Mouse (Mus musculus) bone marrow macrophage, adult 2 months (primary cell): ENCODE data around the gene Gzmm. TPM values are rescaled to one million over a fixed set of nuclear protein-coding genes. Genes with fewer than 3 reads are reported as not detected.

Source experiments
- H3K27ac ChIP-seq: 2 replicates; pipeline ENCODE4 v1.5.1; 2012; ENCODE audit warnings: low read depth, low read length; ENCODE audit not compliant: insufficient read depth
- H3K4me1 ChIP-seq: 2 replicates; pipeline ENCODE4 v1.6.1; 2012; ENCODE audit warnings: low read length; ENCODE audit not compliant: control insufficient read depth, insufficient read depth
- H3K4me3 ChIP-seq: 2 replicates; pipeline ENCODE4 v1.5.1; 2012; ENCODE audit warnings: mild to moderate bottlenecking, low read length, moderate library complexity; ENCODE audit not compliant: insufficient read depth
- CTCF ChIP-seq: IDR thresholded peaks from 2 replicates; pipeline ENCODE4 v1.5.1; 2012; ENCODE audit warnings: low read depth, mild to moderate bottlenecking, low read length, moderate library complexity
- POLR2A ChIP-seq: IDR thresholded peaks from 2 replicates; pipeline ENCODE4 v1.6.1; 2012; ENCODE audit warnings: mild to moderate bottlenecking, low read depth, low read length, borderline replicate concordance
- polyA plus RNA-seq: library from polyadenylated mRNA; stranded (reverse); fragments of >200 nt; gene quantifications from 2 replicates; pipeline ENCODE4 v1.2.4, GENCODE M21; 2012; ENCODE audit not compliant: missing spikeins, insufficient read depth, insufficient read length

Gzmm gene
- polyA plus RNA-seq, 1 experiment: not detected

DNA sequence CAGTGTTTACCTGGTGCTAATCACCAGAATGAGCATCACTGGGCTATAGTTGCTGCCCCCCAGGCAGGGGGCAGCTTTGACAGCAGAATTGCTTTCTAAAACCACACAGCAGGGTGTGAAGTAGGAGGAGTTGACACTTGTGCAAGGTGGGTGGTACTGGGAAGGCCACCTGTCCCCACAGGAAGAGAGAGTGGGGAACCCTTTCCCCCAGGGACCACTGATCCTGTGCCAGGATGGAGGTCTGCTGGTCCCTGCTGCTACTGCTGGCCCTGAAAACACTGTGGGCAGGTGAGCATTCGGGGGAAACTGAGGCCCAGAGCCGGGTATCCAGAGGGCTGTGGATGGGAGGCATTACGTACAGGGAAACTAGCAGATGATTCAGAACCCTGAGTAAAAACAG, 358 bp downstream of the Gzmm start:
- peaks cover 7% of the 10 kb centered on the region for H3K4me1 ChIP-seq
- no peak for TF ChIP-seq CTCF
- no peak for TF ChIP-seq POLR2A
- no peak overlapping the region for H3K27ac ChIP-seq
- no peak overlapping the region for H3K4me3 ChIP-seq

DNA sequence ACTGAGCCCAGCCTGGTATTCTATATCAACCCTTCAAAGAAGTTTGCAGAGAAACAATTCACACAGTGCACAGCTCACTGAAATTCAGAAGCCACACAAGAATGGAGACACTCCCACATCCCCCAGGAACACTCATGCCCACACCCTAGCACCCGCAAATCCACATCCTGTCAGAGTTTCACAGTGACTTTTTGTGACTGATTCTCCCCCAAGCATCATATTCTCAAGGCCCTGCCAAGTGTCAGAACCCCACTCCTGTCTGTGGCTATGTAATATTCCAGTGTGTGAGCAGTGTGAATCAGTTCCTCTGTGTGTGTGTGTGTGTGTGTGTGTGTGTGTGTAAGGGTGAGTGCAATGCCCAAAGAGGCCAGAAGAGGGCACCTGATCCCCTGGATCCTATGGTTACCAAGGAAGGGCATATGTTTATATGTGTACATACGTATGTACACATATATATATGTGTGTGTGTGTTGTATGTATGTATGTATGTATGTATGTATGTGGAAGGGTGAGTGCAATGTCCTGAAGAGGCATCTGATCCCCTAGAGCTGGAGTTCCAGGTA, 3.2 kb downstream of the Gzmm start:
- H3K4me3 ChIP-seq: no peak overlapping the region
- TF ChIP-seq POLR2A (no peak), CTCF (no peak)
- H3K4me1 ChIP-seq: peaks cover 12% of the 10 kb centered on the region
- no peak overlapping the region for H3K27ac ChIP-seq

DNA sequence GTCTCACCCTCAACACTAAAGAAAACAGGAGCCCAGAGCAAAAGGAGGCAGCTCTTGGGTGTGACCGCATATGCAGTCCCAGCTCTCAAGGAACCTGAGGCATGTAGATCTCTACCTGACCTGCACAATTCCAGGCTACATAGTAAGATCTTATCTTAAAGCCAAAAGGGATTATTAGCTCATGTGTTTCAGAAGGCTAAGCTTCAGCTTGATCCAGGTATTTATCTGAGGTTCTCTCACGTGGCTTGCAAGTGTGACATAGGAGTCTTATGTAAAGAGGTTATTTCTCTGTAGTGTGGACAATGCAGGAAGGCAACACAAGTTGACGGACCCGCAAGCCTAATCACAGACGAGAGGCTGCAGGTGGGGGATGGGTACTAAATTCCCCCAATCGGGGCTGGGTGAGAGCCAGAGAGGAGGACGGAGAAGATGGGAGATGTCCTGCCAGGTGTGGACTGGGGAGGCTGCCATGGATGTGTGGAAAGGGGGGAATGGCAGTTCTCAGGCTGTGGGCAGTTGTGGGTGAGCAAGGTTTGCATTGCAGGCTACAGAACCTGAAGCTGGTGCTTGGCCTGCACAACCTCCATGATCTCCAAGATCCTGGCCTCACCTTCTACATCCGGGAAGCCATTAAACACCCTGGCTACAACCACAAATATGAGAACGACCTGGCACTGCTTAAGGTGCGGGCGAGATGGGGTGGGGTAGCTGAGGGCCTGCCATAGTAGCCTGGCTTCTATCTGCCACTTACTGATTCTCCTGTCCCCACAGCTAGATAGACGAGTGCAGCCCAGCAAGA, 5.0 kb downstream of the Gzmm start:
- no peak overlapping the region for H3K27ac ChIP-seq
- peaks cover 22% of the 10 kb centered on the region for H3K4me1 ChIP-seq
- TF ChIP-seq POLR2A (no peak), CTCF (no peak)
- no peak overlapping the region for H3K4me3 ChIP-seq

DNA sequence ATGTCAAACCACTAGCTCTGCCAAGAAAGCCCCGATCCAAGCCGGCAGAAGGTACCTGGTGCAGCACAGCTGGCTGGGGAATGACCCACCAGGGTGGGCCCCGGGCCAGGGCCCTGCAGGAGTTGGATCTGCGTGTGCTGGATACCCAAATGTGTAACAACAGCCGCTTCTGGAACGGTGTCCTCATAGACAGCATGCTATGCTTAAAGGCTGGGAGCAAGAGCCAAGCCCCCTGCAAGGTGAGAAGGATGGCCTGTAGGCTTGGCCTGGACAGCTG, 5.5 kb downstream of the Gzmm start:
- Histone ChIP-seq H3K4me3 (no peak overlapping the region), H3K4me1 (peaks cover 22% of the 10 kb centered on the region), H3K27ac (no peak overlapping the region)
- no peak for TF ChIP-seq CTCF
- TF ChIP-seq POLR2A: no peak

DNA sequence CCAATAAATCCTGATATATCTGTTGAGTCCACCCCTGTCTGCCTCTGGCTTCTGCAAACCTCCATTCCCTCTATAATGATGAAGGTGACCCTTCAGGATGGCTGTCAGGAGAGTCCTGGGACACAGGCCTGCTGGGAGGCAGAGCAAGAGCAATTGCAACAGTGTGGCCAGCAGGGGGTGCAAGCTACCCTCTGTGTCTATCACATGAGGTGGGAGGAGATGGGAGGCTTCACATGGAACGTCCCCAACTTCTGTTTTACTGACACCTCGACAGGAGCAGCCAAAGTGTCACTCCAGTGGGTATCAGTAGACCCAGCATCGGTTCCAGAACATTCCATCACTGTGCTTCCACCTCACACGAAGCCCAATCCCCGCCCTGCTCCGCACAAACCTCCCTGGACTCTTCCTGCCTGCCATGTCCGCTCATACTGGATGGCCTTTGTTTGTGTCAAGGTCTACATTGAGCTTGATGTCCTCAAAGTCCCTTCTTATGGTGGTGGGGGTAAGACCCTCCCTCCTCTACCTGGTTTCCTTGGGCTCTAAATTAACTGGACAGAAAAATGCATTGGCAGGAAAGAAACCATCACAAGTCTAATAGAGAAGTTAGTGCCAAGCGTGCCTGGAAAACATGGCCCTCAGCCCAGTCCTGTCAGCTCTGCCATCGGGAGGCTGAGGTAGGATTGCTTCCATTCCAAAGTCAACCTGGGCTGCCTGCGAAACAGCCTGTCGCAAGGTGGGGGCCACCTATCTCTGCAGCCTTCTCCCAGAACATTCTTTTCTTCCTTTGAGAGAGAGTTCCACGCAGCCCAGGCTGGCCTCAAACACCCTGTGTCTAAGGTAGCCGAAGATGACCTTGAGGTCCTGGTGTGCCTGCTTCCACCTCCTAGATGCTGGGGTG, 6.7 kb downstream of the Gzmm start:
- H3K4me3 ChIP-seq: no peak overlapping the region
- H3K4me1 ChIP-seq: peaks cover 22% of the 10 kb centered on the region
- no peak for TF ChIP-seq POLR2A
- TF ChIP-seq CTCF: peak; percentile 77
- H3K27ac ChIP-seq: no peak overlapping the region

DNA sequence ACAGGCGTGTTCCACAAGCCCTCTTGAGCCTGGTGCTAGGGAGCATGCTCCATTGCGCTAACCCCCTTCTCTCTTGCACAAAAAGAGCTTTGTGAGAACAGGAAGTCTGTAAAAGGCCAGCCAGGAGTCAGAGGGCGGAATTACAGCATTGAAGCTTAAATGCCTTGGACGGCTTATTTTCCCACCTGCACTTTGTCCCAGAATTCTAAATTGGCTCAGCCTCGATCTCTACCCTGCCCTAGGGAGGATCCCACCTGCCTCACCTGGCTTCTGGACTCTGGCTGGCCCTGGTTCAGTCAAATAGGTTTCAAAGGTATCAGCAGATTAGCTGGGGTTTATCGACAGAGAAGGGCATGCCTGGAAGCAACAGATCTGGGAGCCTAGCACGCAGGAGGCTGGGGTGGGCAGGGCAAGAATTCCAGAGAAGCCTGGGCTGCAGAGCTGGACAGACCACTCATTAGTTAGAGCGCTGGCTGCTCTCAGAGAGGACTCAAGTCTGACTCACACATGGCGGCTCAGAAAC, 7.4 kb downstream of the Gzmm start:
- TF ChIP-seq POLR2A: no peak
- TF ChIP-seq CTCF: no peak
- H3K4me1 ChIP-seq: peaks cover 22% of the 10 kb centered on the region
- no peak overlapping the region for H3K4me3 ChIP-seq
- H3K27ac ChIP-seq: no peak overlapping the region

DNA sequence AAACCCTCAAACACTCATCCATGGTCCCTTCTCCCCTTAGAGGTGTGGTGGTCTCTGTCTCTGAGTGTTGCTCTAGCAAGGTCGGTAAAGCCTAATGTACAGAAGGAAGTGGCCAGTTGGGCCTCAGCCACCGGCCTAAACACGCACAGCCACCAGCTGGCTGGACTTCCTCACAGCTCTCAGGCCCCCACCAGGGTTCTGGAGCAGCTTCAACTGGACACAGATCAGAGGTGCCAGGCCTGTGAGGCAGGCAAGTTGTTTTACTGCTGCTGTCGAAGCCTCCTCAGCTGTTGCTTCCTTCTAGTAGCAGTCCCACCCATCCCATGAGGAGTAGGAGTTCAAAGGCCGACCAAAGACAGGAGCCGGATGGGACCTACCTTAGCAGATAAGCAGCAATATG, 9.1 kb downstream of the Gzmm start:
- Histone ChIP-seq H3K4me1 (peaks cover 22% of the 10 kb centered on the region), H3K27ac (no peak overlapping the region), H3K4me3 (no peak overlapping the region)
- TF ChIP-seq POLR2A (no peak), CTCF (no peak)

DNA sequence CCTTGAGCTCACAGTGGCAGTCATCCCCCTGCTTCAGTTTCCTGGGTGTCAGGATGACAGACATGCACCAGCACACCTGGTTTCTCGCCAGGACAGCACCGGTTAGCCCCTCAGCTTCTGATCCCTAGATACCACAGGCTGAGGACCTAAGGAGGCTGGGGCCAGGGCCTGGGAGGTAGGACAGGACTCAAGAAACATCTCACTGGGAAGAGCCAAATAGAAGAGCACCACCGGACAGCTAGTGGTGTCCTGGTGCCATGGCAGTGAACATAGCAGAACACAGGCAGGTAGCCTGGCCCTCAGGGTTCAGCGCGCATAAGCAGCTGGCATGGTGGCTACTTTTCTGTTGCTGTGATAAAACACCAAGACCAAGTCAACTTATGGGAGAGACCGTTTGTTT, 9.6 kb downstream of the Gzmm start:
- Histone ChIP-seq H3K4me1 (peaks cover 22% of the 10 kb centered on the region), H3K4me3 (no peak overlapping the region), H3K27ac (no peak overlapping the region)
- no peak for TF ChIP-seq CTCF
- TF ChIP-seq POLR2A: no peak

DNA sequence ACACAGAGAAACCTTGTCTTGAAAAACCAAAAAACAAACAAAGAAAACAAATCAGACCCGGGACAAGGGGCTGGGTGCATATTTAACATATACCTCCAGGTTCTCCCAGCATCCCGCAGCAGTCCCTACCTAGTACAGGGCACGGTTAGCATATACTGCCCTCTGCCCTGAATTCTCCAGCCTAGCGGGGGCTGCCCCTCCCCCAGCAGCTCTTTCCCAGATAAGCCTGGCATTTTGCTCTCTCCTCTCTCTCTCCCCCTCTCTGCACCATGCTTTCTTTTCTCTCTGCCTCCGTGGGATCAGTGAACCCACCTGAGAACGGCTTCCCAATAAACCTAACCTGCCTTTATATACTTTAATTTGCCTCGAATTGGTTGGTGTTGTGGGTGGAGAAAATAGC, 11.9 kb downstream of the Gzmm start:
- TF ChIP-seq CTCF (no peak), POLR2A (no peak)
- Histone ChIP-seq H3K27ac (no peak overlapping the region), H3K4me3 (no peak overlapping the region), H3K4me1 (peaks cover 27% of the 10 kb centered on the region)
